Mouse (Mus musculus) lung, adult 2 months (tissue): Measurements from ENCODE around the gene Nexn. TPM values are rescaled to one million over a fixed set of nuclear protein-coding genes. Genes with fewer than 3 reads are reported as not detected.
"Not testable (repeated sequence)": the region's sequence is repeated elsewhere in the genome, so short reads cannot be mapped to it uniquely, and the experiment has no call there.

Experiments
- DNase-seq: peaks from one replicate; pipeline ENCODE4 v3.0.0; 2022
- H3K4me1 ChIP-seq: fragments of 200-500 bp; 2 replicates; pipeline ENCODE4 v1.6.1; 2011; ENCODE audit warnings: low read length; ENCODE audit not compliant: control insufficient read depth, insufficient read depth
- H3K4me3 ChIP-seq: fragments of 200-500 bp; replicated peaks from 2 replicates; pipeline ENCODE3; 2011; ENCODE audit warnings: low read depth, mild to moderate bottlenecking, control low read depth, low read length; ENCODE audit errors: extremely low read depth
- CTCF ChIP-seq: fragments of 200-500 bp; IDR thresholded peaks from 2 replicates; pipeline ENCODE4 v1.5.1; 2011; ENCODE audit warnings: mild to moderate bottlenecking, low read length, control low read depth; ENCODE audit not compliant: insufficient read depth
- POLR2A ChIP-seq: fragments of 200-500 bp; IDR thresholded peaks from 2 replicates; pipeline ENCODE4 v1.6.1; 2011; ENCODE audit warnings: low read depth, mild to moderate bottlenecking, control low read depth, low read length, borderline replicate concordance; ENCODE audit errors: extremely low read depth
- WGBS: fragments of 180-500 bp; shearing (Covaris S2); methylation state at CpG from one replicate; pipeline ENCODE4 v1.1.7; 2018; 5-methylcytosine and 5-hydroxymethylcytosine counted together
- polyA plus RNA-seq: library from polyadenylated mRNA; depleted of rRNA; stranded (reverse); fragments of >200 nt; gene quantifications from 2 replicates; pipeline ENCODE4 v1.2.3, GENCODE M21; 2012

Nexn gene
- polyA plus RNA-seq, 1 experiment, result 1.1 TPM

GRCm38 (mm10) chr3:152203411-152203810 is 62.7 kb downstream of the Nexn start:
- Histone ChIP-seq H3K4me3 (no peak overlapping the region), H3K4me1 (no peaks in the 10 kb centered on the region)
- no peak for DNase-seq
- TF ChIP-seq POLR2A (no peak), CTCF (no peak)
- WGBS, result 84% methylated on average over 6 of the region's 6 CpGs

- TF ChIP-seq CTCF, result no peak
- no peak for TF ChIP-seq POLR2A
- H3K4me1 ChIP-seq, result no peaks in the 10 kb centered on the region
- no peak for DNase-seq
- no peak overlapping the region for H3K4me3 ChIP-seq
Measured at GRCm38 (mm10) chr3:152202942-152203341, 63.2 kb downstream of the Nexn start.

GRCm38 (mm10) chr3:152201651-152202050 is 64.5 kb downstream of the Nexn start:
- Histone ChIP-seq H3K4me3 (no peak overlapping the region), H3K4me1 (no peaks in the 10 kb centered on the region)
- DNase-seq, result no peak
- no peak for TF ChIP-seq POLR2A
- no peak for TF ChIP-seq CTCF
- 76% methylated on average over 2 of the region's 2 CpGs for WGBS

- no peak for DNase-seq
- no peak for TF ChIP-seq CTCF
- TF ChIP-seq POLR2A, result no peak
- H3K4me1 ChIP-seq, result no peaks in the 10 kb centered on the region
- 91% methylated on average over 3 of the region's 3 CpGs for WGBS
- no peak overlapping the region for H3K4me3 ChIP-seq
Measured at GRCm38 (mm10) chr3:152201181-152201580, 65.0 kb downstream of the Nexn start.

- Histone ChIP-seq H3K4me1 (no peaks in the 10 kb centered on the region), H3K4me3 (no peak overlapping the region)
- 66% methylated on average over 3 of the region's 3 CpGs for WGBS
- TF ChIP-seq POLR2A, result no peak
- TF ChIP-seq CTCF, result no peak
- DNase-seq, result no peak
Measured at GRCm38 (mm10) chr3:152199125-152199524, 67.0 kb downstream of the Nexn start.

GRCm38 (mm10) chr3:152197246-152197645 is 68.9 kb downstream of the Nexn start:
- WGBS, result 52% methylated on average over 2 of the region's 2 CpGs

GRCm38 (mm10) chr3:152193635-152194097 is 72.5 kb downstream of the Nexn start:
- DNase-seq, result peak; percentile 82
- Histone ChIP-seq H3K4me3 (peak overlapping the region; percentile 80), H3K4me1 (peaks cover 4% of the 10 kb centered on the region)
- TF ChIP-seq POLR2A (peak; percentile 95), CTCF (no peak)
- under 1% methylated on average over 17 of the region's 17 CpGs for WGBS

More at GRCm38 (mm10) chr3:152197246-152197645, 68.9 kb downstream of the Nexn start:
- H3K4me3 ChIP-seq, DNase-seq, H3K4me1 ChIP-seq: not testable (repeated sequence)

GRCm38 (mm10) chr3:152193177-152193576 is 73.0 kb downstream of the Nexn start:
- DNase-seq, result no peak
- Histone ChIP-seq H3K4me1 (peaks cover 4% of the 10 kb centered on the region), H3K4me3 (peak overlapping the region; percentile 80)
- under 1% methylated on average over 7 of the region's 7 CpGs for WGBS
- TF ChIP-seq CTCF (no peak), POLR2A (no peak)

GRCm38 (mm10) chr3:152192238-152192931 is 73.8 kb downstream of the Nexn start:
- DNase-seq, result peak; percentile 21
- H3K4me1 ChIP-seq, result peaks cover 4% of the 10 kb centered on the region
- peak overlapping the region; percentile 73 for H3K4me3 ChIP-seq
- 4% methylated on average over 11 of the region's 11 CpGs for WGBS
- TF ChIP-seq CTCF (no peak), POLR2A (no peak)

GRCm38 (mm10) chr3:152191791-152192237 is 74.3 kb downstream of the Nexn start:
- 8% methylated on average over 6 of the region's 6 CpGs for WGBS
- TF ChIP-seq POLR2A (peak; percentile 29; the same call in 1 of the 2 replicates), CTCF (no peak)
- Histone ChIP-seq H3K4me1 (peaks cover 4% of the 10 kb centered on the region), H3K4me3 (peak overlapping the region; percentile 73)
- peak; percentile 77 for DNase-seq

- Histone ChIP-seq H3K4me3 (peak overlapping the region; percentile 65), H3K4me1 (peaks cover 4% of the 10 kb centered on the region)
- no peak for TF ChIP-seq CTCF
- TF ChIP-seq POLR2A, result no peak
- no peak for DNase-seq
- WGBS, result 41% methylated on average over 9 of the region's 9 CpGs
Measured at GRCm38 (mm10) chr3:152190679-152191477, 75.3 kb downstream of the Nexn start.
